Mouse (Mus musculus) limb, embryonic 14.5 days (tissue): ENCODE measurements around the gene Srp68. TPM values are rescaled to one million over a fixed set of nuclear protein-coding genes. Genes with fewer than 3 reads are reported as not detected.
"Not testable (repeated sequence)": the region's sequence is repeated elsewhere in the genome, so short reads cannot be mapped to it uniquely, and the experiment has no call there.

Source experiments
- ATAC-seq: fragments of 200-750 bp; cut with Nextera tagmentation; 2 replicates; pipeline ENCODE4 v1.8.0; 2017; ENCODE audit warnings: low read depth, moderate number of reproducible peaks, moderate TSS enrichment; ENCODE audit not compliant: low FRiP score
- DNase-seq: peaks from one replicate; pipeline ENCODE4 v3.0.0-alpha.2; 2015; ENCODE audit warnings: low spot score
- H3K27ac ChIP-seq: fragments of 300-500 bp; sonication (generic); replicated peaks from 2 replicates; pipeline ENCODE4 v1.5.1; 2014; ENCODE audit warnings: low read depth, mild to moderate bottlenecking, low read length, moderate library complexity, mixed read lengths
- H3K27me3 ChIP-seq: fragments of 300-500 bp; sonication (generic); 2 replicates; pipeline ENCODE4 v1.6.1; 2014; ENCODE audit warnings: low read length, mixed read lengths; ENCODE audit not compliant: control insufficient read depth, insufficient read depth
- H3K36me3 ChIP-seq: fragments of 300-500 bp; sonication (generic); 2 replicates; pipeline ENCODE4 v1.6.1; 2014; ENCODE audit warnings: mild to moderate bottlenecking, low read length, moderate library complexity, mixed read lengths; ENCODE audit not compliant: control insufficient read depth, insufficient read depth
- H3K4me1 ChIP-seq: fragments of 300-500 bp; sonication (generic); 2 replicates; pipeline ENCODE4 v1.6.1; 2014; ENCODE audit warnings: antibody characterized with exemption, low read length, mixed read lengths; ENCODE audit not compliant: control insufficient read depth, insufficient read depth
- H3K4me2 ChIP-seq: fragments of 300-500 bp; sonication (generic); replicated peaks from 2 replicates; pipeline ENCODE4 v1.6.1; 2014; ENCODE audit warnings: low read depth, mild to moderate bottlenecking, low read length, moderate library complexity; ENCODE audit not compliant: severe bottlenecking
- H3K4me3 ChIP-seq: fragments of 300-500 bp; sonication (generic); replicated peaks from 2 replicates; pipeline ENCODE4 v1.5.1; 2014; ENCODE audit warnings: low read length
- H3K9ac ChIP-seq: fragments of 300-500 bp; sonication (generic); 2 replicates; pipeline ENCODE4 v1.6.1; 2014; ENCODE audit warnings: mild to moderate bottlenecking, low read depth, low read length, moderate library complexity; ENCODE audit not compliant: severe bottlenecking
- H3K9me3 ChIP-seq: fragments of 300-500 bp; sonication (generic); 2 replicates; pipeline ENCODE4 v1.6.1; 2016; ENCODE audit warnings: low read length; ENCODE audit not compliant: control insufficient read depth
- POLR2A ChIP-seq: fragments of 200-500 bp; IDR thresholded peaks from 2 replicates; pipeline ENCODE4 v1.8.0; 2012; ENCODE audit warnings: inconsistent platforms, mild to moderate bottlenecking, moderate library complexity, borderline replicate concordance; ENCODE audit not compliant: insufficient read depth, insufficient read length; ENCODE audit errors: extremely low read depth
- WGBS: fragments of 180-500 bp; shearing (Covaris S2); extraction: QIAGEN DNeasy Blood & Tissue Kit; methylation state at CpG from one replicate; pipeline ENCODE4 v1.1.7; 2014; 5-methylcytosine and 5-hydroxymethylcytosine counted together
- polyA plus RNA-seq, 2 experiments: library from polyadenylated mRNA; depleted of rRNA in 1 of 2; stranded (reverse) in 1 of 2; unstranded in 1 of 2; fragments of >200 nt; fragmentation: Nextera tagmentation in 1 of 2; extraction: Ambion mirVana in 1 of 2; gene quantifications; 2 replicates each; pipeline versions ENCODE4 v1.2.1 to v1.2.3; 2012 to 2014

Gene Srp68
- polyA plus RNA-seq, 2 experiments: 94.9 to 111 TPM

DNA sequence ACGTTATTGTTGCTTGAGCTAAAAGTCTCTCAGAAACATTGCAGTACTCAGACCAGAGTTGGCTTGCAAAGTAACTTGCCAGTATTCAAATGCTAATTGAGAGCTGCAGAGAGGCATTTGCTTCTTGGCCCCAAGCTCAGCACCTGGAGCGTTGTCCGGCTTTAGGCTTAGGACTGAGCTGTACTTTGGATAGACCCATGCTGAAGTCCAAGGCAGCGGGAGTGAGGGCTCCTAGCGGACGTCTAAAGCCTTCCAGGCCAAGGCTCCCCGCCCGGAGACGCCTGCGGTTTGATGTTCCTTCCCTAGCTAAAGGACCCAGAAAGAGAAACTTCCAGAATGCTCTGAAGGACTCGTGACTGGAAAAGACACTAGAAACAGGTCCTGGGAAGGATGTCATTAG lies 8.1 kb upstream of the Srp68 start:
- peaks cover 7% of the 10 kb centered on the region for H3K4me1 ChIP-seq
- H3K9ac ChIP-seq: no peak overlapping the region
- H3K9me3 ChIP-seq: no peaks in the 10 kb centered on the region
- peaks cover 55% of the 10 kb centered on the region for H3K27me3 ChIP-seq
- ATAC-seq (no peak), DNase-seq (peak; percentile 34)
- no peaks in the 10 kb centered on the region for H3K36me3 ChIP-seq
- peak overlapping the region; percentile 58; the same call in 1 of the 2 replicates for H3K4me2 ChIP-seq
- H3K4me3 ChIP-seq: peak overlapping the region; percentile 32; the same call in 1 of the 2 replicates
- H3K27ac ChIP-seq: no peak overlapping the region
- 2% methylated on average over 11 of the region's 11 CpGs for WGBS
- TF ChIP-seq POLR2A: no peak

DNA sequence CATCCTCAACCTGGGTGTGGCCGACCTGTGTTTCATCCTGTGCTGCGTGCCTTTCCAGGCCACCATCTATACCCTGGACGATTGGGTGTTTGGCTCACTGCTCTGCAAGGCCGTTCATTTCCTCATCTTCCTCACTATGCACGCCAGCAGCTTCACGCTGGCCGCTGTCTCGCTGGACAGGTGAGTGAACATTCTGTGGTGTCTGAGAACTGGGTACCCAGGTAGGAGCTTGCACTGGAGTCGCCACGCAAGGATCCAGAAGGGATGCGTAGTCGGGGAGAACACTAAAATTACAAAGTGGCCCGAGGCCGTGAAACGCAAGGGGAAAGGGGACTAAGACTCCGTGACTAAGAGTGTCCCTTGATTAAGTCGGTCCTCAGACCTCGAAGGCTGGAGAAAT lies 7.7 kb upstream of the Srp68 start:
- Histone ChIP-seq H3K4me2 (peak overlapping the region; percentile 58), H3K4me3 (peak overlapping the region; percentile 32), H3K27me3 (peaks cover 55% of the 10 kb centered on the region), H3K9me3 (no peaks in the 10 kb centered on the region), H3K4me1 (peaks cover 7% of the 10 kb centered on the region), H3K9ac (peak overlapping the region; percentile 46), H3K27ac (no peak overlapping the region), H3K36me3 (no peaks in the 10 kb centered on the region)
- no peak for ATAC-seq
- no peak for DNase-seq
- no peak for TF ChIP-seq POLR2A
- 2% methylated on average over 18 of the region's 18 CpGs for WGBS

DNA sequence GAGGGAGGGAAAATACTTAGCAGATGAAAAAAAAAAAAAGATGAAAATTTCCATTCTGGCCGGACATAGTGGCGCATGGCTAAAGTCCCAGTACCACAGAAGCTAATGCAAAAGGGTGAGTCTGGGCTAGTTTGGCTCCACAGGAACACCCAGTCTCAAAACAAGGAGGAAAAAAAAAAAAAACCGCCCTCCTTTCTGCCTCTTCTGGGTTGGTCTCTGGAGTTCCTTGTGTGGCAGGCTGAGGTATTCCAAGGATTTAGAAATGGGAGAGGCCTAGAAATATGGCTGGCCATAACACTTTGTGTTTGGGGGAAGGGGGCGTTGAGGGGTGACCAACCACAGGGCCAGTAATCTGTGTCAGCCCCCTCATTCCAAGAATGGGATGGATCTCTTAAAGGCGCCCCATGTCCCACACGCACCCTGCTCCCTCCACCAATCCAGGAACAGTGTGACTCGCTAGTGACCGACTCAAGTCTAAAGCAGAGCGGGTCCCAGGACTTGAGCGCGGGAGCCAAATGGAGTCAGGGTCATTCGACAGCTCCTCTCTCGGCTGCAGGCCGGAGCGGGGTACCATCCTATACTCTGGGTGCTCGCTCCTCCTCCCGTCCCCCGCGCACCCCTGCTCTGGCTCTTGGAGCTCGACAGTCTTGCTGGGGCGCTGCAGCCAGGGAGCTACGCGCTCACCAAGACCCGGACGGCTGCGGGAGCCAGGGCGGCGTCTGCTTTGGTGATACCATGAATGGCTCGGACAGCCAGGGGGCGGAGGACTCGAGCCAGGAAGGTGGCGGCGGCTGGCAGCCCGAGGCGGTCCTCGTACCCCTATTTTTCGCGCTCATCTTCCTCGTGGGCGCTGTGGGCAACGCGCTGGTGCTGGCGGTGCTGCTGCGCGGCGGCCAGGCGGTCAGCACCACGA lies 7.0 kb upstream of the Srp68 start, which contains the start of gene Galr2:
Gene Galr2, plus strand, starts transcription at position 189 of the 913 bp plus-strand sequence.
- no peak for DNase-seq
- 9% methylated on average over 45 of the region's 48 CpGs for WGBS
- Histone ChIP-seq H3K9ac (peak within 1 kb of the TSS; percentile 46), H3K36me3 (no peaks in the 10 kb centered on the region), H3K4me1 (peaks cover 7% of the 10 kb centered on the region), H3K4me2 (peak within 1 kb of the TSS; percentile 58), H3K4me3 (peak within 1 kb of the TSS; percentile 32), H3K27me3 (peaks cover 55% of the 10 kb centered on the region), H3K9me3 (no peaks in the 10 kb centered on the region), H3K27ac (no peak within 1 kb of the TSS)
- ATAC-seq: no peak
- no peak for TF ChIP-seq POLR2A

DNA sequence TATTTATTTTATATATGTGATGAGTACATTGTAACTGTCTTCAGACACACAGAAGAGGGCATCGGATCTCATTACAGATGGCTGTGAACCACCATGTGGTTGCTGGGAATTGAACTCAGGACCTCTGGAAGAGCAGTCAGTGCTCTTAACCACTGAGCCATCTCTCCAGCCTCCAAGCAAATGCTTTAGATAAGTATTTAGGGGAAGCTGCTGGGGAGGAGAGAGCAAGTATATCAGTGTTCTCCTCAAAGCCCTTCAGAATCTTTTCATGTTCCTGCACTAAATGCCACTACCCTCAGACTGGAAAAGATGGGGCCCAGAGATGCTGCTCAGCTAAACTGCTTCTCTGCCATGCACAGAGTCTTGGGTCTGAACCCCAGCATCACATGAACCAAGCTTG lies 3.2 kb upstream of the Srp68 start:
- not testable (repeated sequence) for H3K27ac ChIP-seq, ATAC-seq, H3K4me2 ChIP-seq, H3K9me3 ChIP-seq, H3K9ac ChIP-seq, H3K4me3 ChIP-seq, H3K36me3 ChIP-seq, DNase-seq
- peaks cover 15% of the 10 kb centered on the region for H3K4me1 ChIP-seq
- peaks cover 25% of the 10 kb centered on the region for H3K27me3 ChIP-seq
- WGBS: 88% methylated on average over 1 of the region's 1 CpGs

- Histone ChIP-seq H3K27ac (peak overlapping the region; percentile 68), H3K36me3 (peaks cover 36% of the 10 kb centered on the region), H3K27me3 (no peaks in the 10 kb centered on the region), H3K4me3 (peak overlapping the region; percentile 96), H3K9ac (peak overlapping the region; percentile 91), H3K4me2 (peak overlapping the region; percentile 56), H3K4me1 (peaks cover 8% of the 10 kb centered on the region), H3K9me3 (no peaks in the 10 kb centered on the region)
- no peak for TF ChIP-seq POLR2A
- no peak for DNase-seq
- 1% methylated on average over 29 of the region's 39 CpGs for WGBS
- peak; percentile 45 for ATAC-seq
These were observed 460 bp downstream of the Srp68 start for GRCm38 (mm10) chr11:116273469-116274044.
